Mouse (Mus musculus) liver, adult 2 months (tissue): ENCODE data around the gene Ugt2b38.

ENCODE experiments used
- CTCF ChIP-seq: fragments of 200-500 bp; IDR thresholded peaks from 2 replicates; pipeline ENCODE4 v1.5.1; 2011; ENCODE audit warnings: low read depth, low read length, control low read depth
- POLR2A ChIP-seq: fragments of 200-500 bp; IDR thresholded peaks from 2 replicates; pipeline ENCODE4 v1.6.1; 2011; ENCODE audit warnings: low read length, control low read depth; ENCODE audit not compliant: insufficient read depth; ENCODE audit errors: extremely low read depth

GRCm38 (mm10) chr5:87375874-87376383 is 48.1 kb downstream of the Ugt2b38 start:
- no peak for TF ChIP-seq CTCF
- TF ChIP-seq POLR2A, result no peak
